Comparison of ENCODE assay signal across 9 mouse cellular contexts in the genomic region with DNA sequence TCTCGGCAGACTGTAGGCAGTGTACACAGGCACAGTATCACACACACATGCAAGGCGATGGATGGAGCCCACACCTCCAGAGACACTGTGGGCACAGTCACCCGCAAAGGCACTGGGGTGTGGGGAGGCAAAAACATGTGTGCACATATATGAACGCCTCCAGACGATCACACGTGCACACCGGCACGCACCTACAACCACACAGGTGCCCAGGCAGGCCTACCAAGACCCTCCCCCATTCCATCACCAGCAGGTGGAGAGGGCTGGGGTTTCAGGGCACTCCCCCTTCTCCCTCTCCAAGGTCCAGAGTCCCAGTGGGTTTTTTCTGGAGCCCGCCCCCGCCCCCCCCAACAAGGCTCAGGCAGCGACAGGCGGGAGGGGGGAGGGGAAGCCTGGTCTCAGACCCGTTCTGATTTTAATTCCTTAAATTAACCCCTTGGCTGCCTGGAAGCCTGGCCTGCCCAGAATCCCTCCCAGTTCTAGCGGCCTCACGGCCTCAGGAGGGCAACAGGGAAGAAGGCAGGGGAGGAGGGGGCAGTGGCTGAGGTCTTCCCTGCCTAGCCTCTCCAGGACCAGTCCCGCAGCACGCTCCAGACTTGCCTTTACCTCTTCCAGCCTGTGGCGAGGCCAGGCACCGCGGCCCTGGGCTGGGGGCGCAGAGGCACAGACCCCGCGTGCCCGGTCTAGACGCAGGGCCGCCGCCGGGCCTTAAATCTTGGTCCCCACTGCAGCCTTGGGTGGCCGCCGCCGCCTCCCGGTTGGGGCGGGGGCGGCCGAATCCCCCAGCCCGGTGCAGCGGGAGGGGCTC. TPM values are rescaled to one million over a fixed set of nuclear protein-coding genes. Genes with fewer than 3 reads are reported as not detected.
DNase-seq lines count a peak whose midpoint lies in the region; ATAC-seq and TF ChIP-seq lines count a peak whose summit lies in the region.
"Had no signal": no experiment of that assay in that cellular context is flagged by ENCODE, and none has a peak within 500 bp of the region (broad histone marks: within the 10 kb centered on the region; RNA-seq: fewer than 3 reads in every experiment).

No protein-coding gene starts in this region.

- H3K9ac ChIP-seq in heart, embryonic 15.5 days = peak overlapping the region; percentile 35; the same call in 1 of the 2 replicates
- peak overlapping the region; percentile 27; the same call in 1 of the 2 replicates for H3K9ac ChIP-seq in limb, embryonic 15.5 days

- H3K4me1 ChIP-seq in heart, embryonic 15.5 days (replicated peaks) = peaks cover 10% of the 10 kb centered on the region
- no peaks in the 10 kb centered on the region for H3K4me1 ChIP-seq in embryonic fibroblast, embryonic 13.5 days (ENCODE audit: control insufficient read depth, insufficient read depth, low read length)
- peaks cover 17% of the 10 kb centered on the region for H3K4me1 ChIP-seq in limb, embryonic 15.5 days

- no peaks in the 10 kb centered on the region for H3K9me3 ChIP-seq in heart, embryonic 15.5 days (replicated peaks)
- H3K9me3 ChIP-seq in limb, embryonic 15.5 days = no peaks in the 10 kb centered on the region

- peak overlapping the region; percentile 63 for H3K4me3 ChIP-seq in heart, embryonic 15.5 days
- peak overlapping the region; percentile 50 for H3K4me3 ChIP-seq in embryonic fibroblast, embryonic 13.5 days (ENCODE audit: insufficient read depth, low read length)
- peak overlapping the region; percentile 56 for H3K4me3 ChIP-seq in limb, embryonic 15.5 days

- 1% methylated on average over 34 of the region's 37 CpGs for WGBS in heart, embryonic 15.5 days
- WGBS in limb, embryonic 15.5 days = under 1% methylated on average over 34 of the region's 37 CpGs

- no peaks in the 10 kb centered on the region for H3K36me3 ChIP-seq in heart, embryonic 15.5 days
- H3K36me3 ChIP-seq in limb, embryonic 15.5 days = no peaks in the 10 kb centered on the region

- TF ChIP-seq POLR2A in embryonic fibroblast, embryonic 13.5 days (IDR thresholded peaks at IDR 0.05; ENCODE audit: low read depth, low read length) = no peak

- H3K27ac ChIP-seq in heart, embryonic 15.5 days = no peak overlapping the region
- H3K27ac ChIP-seq in embryonic fibroblast, embryonic 13.5 days (ENCODE audit: insufficient read depth, low read length) = no peak overlapping the region
- no peak overlapping the region for H3K27ac ChIP-seq in limb, embryonic 15.5 days

- H3K27me3 ChIP-seq in heart, embryonic 15.5 days = peaks cover 76% of the 10 kb centered on the region
- H3K27me3 ChIP-seq in limb, embryonic 15.5 days = peaks cover 43% of the 10 kb centered on the region

- no peak for TF ChIP-seq CTCF in embryonic fibroblast, embryonic 13.5 days (IDR thresholded peaks at IDR 0.05; ENCODE audit: borderline replicate concordance, insufficient read depth, low read length)

- peak overlapping the region; percentile 92 for H3K4me2 ChIP-seq in heart, embryonic 15.5 days
- peak overlapping the region; percentile 96 for H3K4me2 ChIP-seq in limb, embryonic 15.5 days

- peak; percentile 55; the same call in 1 of the 2 replicates for ATAC-seq in heart, embryonic 15.5 days (replicated peaks; ENCODE audit: insufficient number of reproducible peaks, insufficient read depth, low FRiP score, low read depth)
- peak; percentile 46; the same call in 1 of the 2 replicates for ATAC-seq in limb, embryonic 15.5 days (ENCODE audit: insufficient number of reproducible peaks, low FRiP score, low TSS enrichment, low read depth)
- ATAC-seq: Patski had no signal

- DNase-seq in heart, adult 9 months (ENCODE audit: low spot score in 2 of 2) = no peak
- peak; percentile 28 for DNase-seq in ZHBTc4 (ENCODE audit: low read depth, low spot score)
- peak; percentile 50 for DNase-seq in right cerebral cortex, postnatal 14 days
- DNase-seq in gastrocnemius, postnatal 4 days (ENCODE audit: low spot score in 2 of 2) = no peak
- DNase-seq in urinary bladder, postnatal 25 days (ENCODE audit: low spot score) = no peak

RNA-seq across cellular contexts. Expression of a gene that starts 0.5 kb away (rescaled TPM):
- polyA plus RNA-seq in heart, embryonic 15.5 days (2015; fragmentation: Nextera tagmentation; extraction: Ambion mirVana) = 0.03 and 0.15 TPM in 2 replicates
- 0.20 and 0.26 TPM in 2 replicates for polyA plus RNA-seq in embryonic fibroblast, embryonic 13.5 days (2011; ENCODE audit: insufficient read length, low read depth, missing spikeins)
- 0.29 and 0.30 TPM in 2 replicates for polyA plus RNA-seq in limb, embryonic 15.5 days (2015; fragmentation: Nextera tagmentation; extraction: Ambion mirVana)
- under 1 TPM; 0.08 to 0.10 TPM for total RNA-seq in gastrocnemius, postnatal 4 days (2021)

RNA-seq across cellular contexts. Expression of a gene that starts 11.1 kb away (rescaled TPM):
- not detected in 2 replicates for polyA plus RNA-seq in heart, embryonic 15.5 days (2015; fragmentation: Nextera tagmentation; extraction: Ambion mirVana)
- 0.25 TPM in 1 of 2 replicates, not detected in the other for polyA plus RNA-seq in embryonic fibroblast, embryonic 13.5 days (2011; ENCODE audit: insufficient read length, low read depth, missing spikeins)
- not detected in 2 replicates for polyA plus RNA-seq in limb, embryonic 15.5 days (2015; fragmentation: Nextera tagmentation; extraction: Ambion mirVana)
- not detected for total RNA-seq in gastrocnemius, postnatal 4 days (2021)
- polyA plus RNA-seq: Patski had no signal

RNA-seq across cellular contexts. Expression of a gene that starts 50.5 kb away (rescaled TPM):
- 38.8 and 41.9 TPM in 2 replicates for polyA plus RNA-seq in heart, embryonic 15.5 days (2015; fragmentation: Nextera tagmentation; extraction: Ambion mirVana)
- 8.8 and 9.9 TPM in 2 replicates for polyA plus RNA-seq in embryonic fibroblast, embryonic 13.5 days (2011; ENCODE audit: insufficient read length, low read depth, missing spikeins)
- polyA plus RNA-seq in limb, embryonic 15.5 days (2015; fragmentation: Nextera tagmentation; extraction: Ambion mirVana) = 37.2 and 38.3 TPM in 2 replicates
- 10 to 100 TPM; 27.6 to 28.1 TPM for total RNA-seq in gastrocnemius, postnatal 4 days (2021)

RNA-seq across cellular contexts. Expression of a gene that starts 51.0 kb away (rescaled TPM):
- 312 and 362 TPM in 2 replicates for polyA plus RNA-seq in heart, embryonic 15.5 days (2015; fragmentation: Nextera tagmentation; extraction: Ambion mirVana)
- 244 and 265 TPM in 2 replicates for polyA plus RNA-seq in embryonic fibroblast, embryonic 13.5 days (2011; ENCODE audit: insufficient read length, low read depth, missing spikeins)
- polyA plus RNA-seq in limb, embryonic 15.5 days (2015; fragmentation: Nextera tagmentation; extraction: Ambion mirVana) = 407 and 425 TPM in 2 replicates
- 100 to 1,000 TPM; 194 to 199 TPM for total RNA-seq in gastrocnemius, postnatal 4 days (2021)

Comparison
In these comparisons a context has a peak if more than half of its experiments do, and no peak if none do; other contexts are left out.
1. DNase-seq: peak in ZHBTc4 (single experiment) and right cerebral cortex, postnatal 14 days (single experiment); none in heart, adult 9 months (0 of 2), gastrocnemius, postnatal 4 days (0 of 2) and urinary bladder, postnatal 25 days (single experiment).
2. Peak in every context shown above with its lines, with median percentiles within 50 percentile points of each other: H3K4me3 ChIP-seq.